Mouse (Mus musculus) c-Kit-positive CD71-positive TER-119-positive erythroid progenitor cells, embryonic 14.5 days (primary cell): ENCODE results near the gene Rrp1.

Source experiments
- DNase-seq: peaks from one replicate; pipeline ENCODE4 v3.0.0-alpha.2; 2013; ENCODE audit warnings: low spot score

Gene Rrp1

DNA sequence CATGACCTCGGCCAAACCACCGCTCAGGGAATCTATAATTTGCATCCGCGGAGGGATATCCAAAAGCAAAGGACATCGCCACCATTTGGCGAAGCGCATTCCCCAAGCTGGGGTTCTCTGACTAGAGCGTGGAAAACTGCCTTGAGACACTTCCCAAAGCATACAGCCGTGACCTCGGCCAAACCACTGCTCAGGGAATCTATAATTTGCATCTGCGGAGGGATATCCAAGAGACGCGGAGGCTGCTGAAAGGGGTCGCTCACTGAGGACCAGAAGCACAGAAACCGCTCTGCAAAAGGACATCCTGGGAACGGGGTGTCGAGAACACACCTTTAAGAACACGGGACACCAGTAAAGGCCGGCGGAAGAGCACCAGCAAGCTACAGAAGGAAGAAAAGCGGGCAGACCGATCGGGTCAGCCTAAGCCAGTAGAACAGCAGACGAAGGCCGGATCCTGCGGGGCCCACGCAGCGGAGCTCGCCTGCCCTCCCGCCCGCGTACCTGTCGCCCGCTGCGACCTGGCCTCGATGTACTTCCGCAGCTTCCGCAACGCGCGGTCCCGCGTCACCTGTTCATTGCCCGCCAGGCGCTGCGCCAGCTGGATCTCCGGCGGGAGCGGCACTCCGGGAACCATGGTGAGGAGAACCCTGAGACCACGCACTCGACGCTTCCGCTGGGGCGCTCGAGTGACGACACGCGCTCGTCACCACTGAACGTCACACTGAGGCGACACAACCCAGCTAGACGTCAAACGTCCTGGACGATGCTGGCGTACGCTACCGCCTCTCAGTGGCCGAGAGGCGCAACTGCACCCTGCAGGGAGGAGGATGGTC lies at the start of gene Rrp1:
Gene Rrp1, minus strand, starts transcription at position 725 of the 833 bp plus-strand sequence.
- DNase-seq = peak; percentile 95

GRCm38 (mm10) chr10:78461767-78462166 lies 48.9 kb upstream of the Rrp1 start:
- no peak for DNase-seq

GRCm38 (mm10) chr10:78460463-78460862 lies 47.6 kb upstream of the Rrp1 start:
- DNase-seq = no peak

GRCm38 (mm10) chr10:78458348-78459111 lies 45.7 kb upstream of the Rrp1 start:
- no peak for DNase-seq

- peak; percentile 47 for DNase-seq
Observed at GRCm38 (mm10) chr10:78457495-78458347, 44.9 kb upstream of the Rrp1 start.

DNA sequence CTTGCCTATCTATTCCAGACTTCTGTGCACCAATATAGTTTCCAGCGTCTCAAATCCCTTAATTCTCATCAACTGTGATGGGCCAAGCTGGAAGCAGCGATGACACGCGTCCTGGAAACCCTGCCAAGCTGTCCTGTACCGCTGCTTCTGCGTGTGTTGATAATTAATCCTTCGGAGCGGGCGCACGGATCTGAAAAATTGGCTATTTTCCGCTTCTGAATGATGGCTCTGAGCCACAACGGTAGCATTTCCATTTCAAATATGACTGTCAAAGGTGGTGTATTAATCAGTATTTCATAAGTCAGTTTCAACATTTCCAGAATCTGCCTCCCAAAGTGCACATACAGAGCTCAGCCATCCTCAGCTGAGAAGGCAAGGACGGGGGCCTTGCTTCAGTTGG lies 43.9 kb upstream of the Rrp1 start:
- DNase-seq = no peak

- no peak for DNase-seq
Observed at GRCm38 (mm10) chr10:78452641-78453040, 39.8 kb upstream of the Rrp1 start.

DNA sequence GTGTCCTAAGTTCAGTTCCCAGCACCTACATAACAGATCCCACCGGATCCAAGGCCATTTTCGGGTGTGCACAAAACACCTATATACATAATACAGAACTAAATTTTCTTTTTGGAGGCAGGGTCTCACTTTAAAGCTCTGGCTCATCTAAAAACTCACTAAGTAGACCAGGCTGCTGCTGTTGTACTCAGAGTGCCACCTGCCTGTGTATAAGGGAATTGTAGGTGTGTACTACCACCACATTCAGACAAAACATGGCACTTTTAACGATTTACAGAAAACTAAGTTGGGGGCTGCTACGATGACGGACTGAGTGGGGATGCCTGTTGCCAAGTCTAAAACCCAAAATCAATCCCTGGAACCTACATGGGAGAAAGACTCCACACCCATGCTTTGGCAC lies 37.9 kb upstream of the Rrp1 start:
- DNase-seq = no peak

- no peak for DNase-seq
Observed at GRCm38 (mm10) chr10:78447396-78447795, 34.6 kb upstream of the Rrp1 start.

GRCm38 (mm10) chr10:78446195-78446594 lies 33.4 kb upstream of the Rrp1 start:
- DNase-seq = no peak

DNA sequence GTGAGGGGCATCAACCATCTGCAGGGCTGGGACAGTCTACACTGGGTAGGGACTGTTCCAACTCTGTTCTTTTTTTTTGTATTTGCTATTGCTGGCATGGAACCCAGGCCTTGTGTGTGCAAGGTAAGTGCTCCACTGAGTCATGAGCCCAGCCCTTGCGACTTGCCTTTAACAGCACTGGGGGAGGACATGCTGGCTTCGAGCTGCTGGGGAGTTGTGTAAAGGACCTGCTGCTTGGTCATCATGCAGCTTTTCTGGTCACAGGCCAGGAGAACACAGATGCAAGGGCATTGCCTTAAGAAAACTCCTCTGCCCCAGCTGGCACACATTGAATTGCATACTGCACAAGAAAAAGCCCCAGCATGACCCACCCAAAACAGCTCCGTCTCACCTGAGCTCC lies 29.4 kb upstream of the Rrp1 start:
- no peak for DNase-seq

- no peak for DNase-seq
Observed at GRCm38 (mm10) chr10:78441606-78442005, 28.8 kb upstream of the Rrp1 start.

- DNase-seq = no peak
Observed at GRCm38 (mm10) chr10:78440812-78441211, 28.0 kb upstream of the Rrp1 start.

DNA sequence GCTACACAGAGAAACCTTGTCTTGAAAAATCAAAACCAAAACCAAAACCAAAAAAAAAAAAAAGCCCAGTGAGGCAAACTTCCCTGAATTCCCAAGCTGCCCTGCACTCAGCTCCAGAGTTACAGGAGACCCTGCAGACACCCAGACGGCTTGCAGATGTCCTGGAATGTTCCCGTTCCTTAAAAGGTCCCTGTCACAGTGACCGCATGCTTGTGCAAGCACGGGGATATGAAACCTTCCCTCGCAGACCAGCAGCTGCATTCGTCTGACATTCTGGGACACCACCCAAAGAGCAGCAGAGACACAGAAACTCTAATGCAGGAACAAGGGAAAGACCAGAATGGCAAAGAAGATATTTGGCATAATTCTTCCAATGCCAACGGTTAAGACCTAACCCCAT lies 27.1 kb upstream of the Rrp1 start:
- DNase-seq = no peak

- no peak for DNase-seq
Observed at GRCm38 (mm10) chr10:78439550-78439949, 26.7 kb upstream of the Rrp1 start.

- DNase-seq = peak; percentile 69
Observed at GRCm38 (mm10) chr10:78438094-78438493, 25.3 kb upstream of the Rrp1 start.

- DNase-seq = no peak
Observed at GRCm38 (mm10) chr10:78432853-78433252, 20.0 kb upstream of the Rrp1 start.

GRCm38 (mm10) chr10:78429776-78430175 lies 16.9 kb upstream of the Rrp1 start:
- DNase-seq = no peak

- no peak for DNase-seq
Observed at GRCm38 (mm10) chr10:78429180-78429579, 16.3 kb upstream of the Rrp1 start.

GRCm38 (mm10) chr10:78428070-78428469 lies 15.2 kb upstream of the Rrp1 start:
- no peak for DNase-seq

DNA sequence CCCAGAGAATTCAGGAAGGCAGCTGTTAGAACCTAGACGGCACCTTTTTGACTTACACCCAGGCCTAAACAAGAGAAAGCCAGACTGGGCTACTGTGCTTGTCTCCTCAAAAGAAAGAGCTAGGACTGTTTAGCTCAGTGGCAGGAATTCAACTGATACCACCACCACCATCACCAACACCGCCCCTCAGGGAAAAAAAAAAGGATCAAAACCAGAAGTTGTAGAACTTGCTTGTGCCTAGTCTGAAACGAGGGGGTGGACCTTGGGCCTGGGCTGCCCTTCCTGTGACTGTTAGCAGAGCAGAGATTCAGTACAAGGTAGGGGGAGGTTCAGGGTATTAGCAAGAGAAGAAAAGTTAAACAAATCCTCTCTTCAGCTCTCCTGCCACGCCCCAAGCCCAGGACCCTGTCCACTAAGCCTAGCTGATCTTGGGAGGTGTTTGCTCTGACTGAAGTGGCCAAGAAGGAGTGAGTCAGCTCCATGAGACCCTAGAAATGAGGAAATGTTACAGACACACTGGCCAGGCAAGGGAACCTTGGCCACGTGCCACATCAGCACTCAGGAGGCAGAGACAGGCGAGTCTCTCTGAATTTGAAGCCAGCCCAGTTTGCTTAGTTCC lies 13.4 kb upstream of the Rrp1 start:
- DNase-seq = no peak
